Mouse (Mus musculus) myocyte (in vitro differentiated cells): ENCODE results near the gene Araf.

Experiments used
- E2F4 ChIP-seq: IDR thresholded peaks from one replicate; pipeline ENCODE4 v1.6.1; 2011; ENCODE audit warnings: mild to moderate bottlenecking, control low read depth, moderate library complexity; ENCODE audit not compliant: insufficient read depth
- MAX ChIP-seq: IDR thresholded peaks from one replicate; pipeline ENCODE4 v1.6.1; 2011; ENCODE audit warnings: low read depth, mild to moderate bottlenecking, control low read depth
- MYOD1 ChIP-seq, 3 experiments: IDR thresholded peaks; one replicate each; pipeline ENCODE4 v1.6.1; 2011; ENCODE audit warnings: control low read depth in 2 of 3, low read depth in 2 of 3, mild to moderate bottlenecking in 2 of 3, moderate library complexity in 1 of 3; ENCODE audit not compliant: insufficient read length in 2 of 3, control insufficient read depth in 1 of 3
- POLR2A ChIP-seq: IDR thresholded peaks from one replicate; pipeline ENCODE4 v1.6.1; 2011; ENCODE audit warnings: low read depth, mild to moderate bottlenecking, control low read depth, moderate library complexity; ENCODE audit not compliant: insufficient read length
- POLR2AphosphoS2 ChIP-seq: IDR thresholded peaks from one replicate; pipeline ENCODE4 v1.6.1; 2011; ENCODE audit warnings: low read depth, control low read depth; ENCODE audit not compliant: insufficient read length
- TCF12 ChIP-seq: IDR thresholded peaks from one replicate; pipeline ENCODE4 v1.6.1; 2011; ENCODE audit warnings: mild to moderate bottlenecking, control low read depth; ENCODE audit not compliant: poor library complexity, insufficient read depth, severe bottlenecking

DNA sequence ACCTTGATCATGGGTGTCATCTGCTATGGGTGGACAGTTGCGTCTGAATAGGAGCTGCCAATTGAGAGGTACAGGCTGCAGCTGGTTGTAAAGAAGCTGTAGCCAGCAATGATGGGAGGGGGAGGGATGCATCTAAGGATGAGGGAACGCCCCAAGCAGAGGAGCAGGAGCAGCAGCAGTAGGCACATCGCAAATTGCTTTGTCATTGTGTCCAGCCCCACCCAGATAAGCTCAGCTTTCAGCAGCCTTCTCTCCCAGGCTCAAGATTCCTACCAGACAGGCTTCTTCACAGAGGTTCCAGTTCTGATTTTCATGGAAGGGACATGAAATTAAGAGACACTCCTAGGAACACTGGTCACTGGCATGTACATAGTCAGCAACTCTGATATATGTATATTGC lies 112.5 kb downstream of the Araf start:
- TF ChIP-seq POLR2A (no peak), MAX (no peak), E2F4 (no peak), MYOD1 (IDR thresholded peaks at IDR 0.05; ENCODE audit: control insufficient read depth in 1 of 3, insufficient read length in 2 of 3, low read depth in 2 of 3) (no peak), POLR2AphosphoS2 (no peak), TCF12 (no peak)
